Mouse (Mus musculus) kidney, postnatal 0 days (tissue): Measurements from ENCODE around the gene Bmp2. TPM values are rescaled to one million over a fixed set of nuclear protein-coding genes. Genes with fewer than 3 reads are reported as not detected.

Source experiments
- ATAC-seq: fragments of 200-750 bp; cut with Nextera tagmentation; replicated peaks from 2 replicates; pipeline ENCODE4 v1.8.0; 2017; ENCODE audit warnings: low read depth, moderate number of reproducible peaks, moderate TSS enrichment, moderate library complexity; ENCODE audit not compliant: low FRiP score
- DNase-seq: peaks from one replicate; pipeline ENCODE4 v3.0.0-alpha.2; 2016; ENCODE audit warnings: low spot score
- H3K27ac ChIP-seq: fragments of 300-500 bp; sonication (generic); 2 replicates; pipeline ENCODE4 v1.5.1; 2014; ENCODE audit warnings: mild to moderate bottlenecking
- H3K27me3 ChIP-seq: fragments of 300-500 bp; sonication (generic); 2 replicates; pipeline ENCODE4 v1.6.1; 2014; ENCODE audit warnings: low read length, mixed read lengths; ENCODE audit not compliant: insufficient read depth
- H3K36me3 ChIP-seq: fragments of 300-500 bp; sonication (generic); 2 replicates; pipeline ENCODE4 v1.6.1; 2014; ENCODE audit warnings: low read length, mixed read lengths; ENCODE audit not compliant: insufficient read depth
- H3K4me1 ChIP-seq: fragments of 300-500 bp; sonication (generic); replicated peaks from 2 replicates; pipeline ENCODE4 v1.6.1; 2014; ENCODE audit warnings: antibody characterized with exemption, low read length, mixed read lengths; ENCODE audit not compliant: insufficient read depth
- H3K4me2 ChIP-seq: fragments of 300-500 bp; sonication (generic); 2 replicates; pipeline ENCODE4 v1.6.1; 2014; ENCODE audit warnings: mild to moderate bottlenecking, low read length, moderate library complexity, mixed read lengths
- H3K4me3 ChIP-seq: fragments of 300-500 bp; sonication (generic); replicated peaks from 2 replicates; pipeline ENCODE4 v1.5.1; 2014; ENCODE audit warnings: low read depth, low read length
- H3K9ac ChIP-seq: fragments of 300-500 bp; sonication (generic); 2 replicates; pipeline ENCODE4 v1.6.1; 2014; ENCODE audit warnings: low read depth, low read length
- H3K9me3 ChIP-seq: fragments of 300-500 bp; sonication (generic); replicated peaks from 2 replicates; pipeline ENCODE4 v1.6.1; 2016; ENCODE audit warnings: low read length, inconsistent platforms, mixed read lengths
- CTCF ChIP-seq: IDR thresholded peaks from 2 replicates; pipeline ENCODE4 v1.5.1; 2016; ENCODE audit warnings: antibody characterized with exemption, low read depth, mild to moderate bottlenecking, moderate library complexity
- WGBS: fragments of 180-500 bp; shearing (Covaris S2); extraction: QIAGEN DNeasy Blood & Tissue Kit; methylation state at CpG from one replicate; pipeline ENCODE4 v1.1.7; 2014; 5-methylcytosine and 5-hydroxymethylcytosine counted together
- polyA plus RNA-seq: library from polyadenylated mRNA; unstranded; fragments of >200 nt; fragmentation: Nextera tagmentation; extraction: Ambion mirVana; gene quantifications from 2 replicates; pipeline ENCODE4 v1.2.1, GENCODE M21; 2015

The Bmp2 gene
- polyA plus RNA-seq, 1 experiment from 2014 or later: 11.3 TPM

DNA sequence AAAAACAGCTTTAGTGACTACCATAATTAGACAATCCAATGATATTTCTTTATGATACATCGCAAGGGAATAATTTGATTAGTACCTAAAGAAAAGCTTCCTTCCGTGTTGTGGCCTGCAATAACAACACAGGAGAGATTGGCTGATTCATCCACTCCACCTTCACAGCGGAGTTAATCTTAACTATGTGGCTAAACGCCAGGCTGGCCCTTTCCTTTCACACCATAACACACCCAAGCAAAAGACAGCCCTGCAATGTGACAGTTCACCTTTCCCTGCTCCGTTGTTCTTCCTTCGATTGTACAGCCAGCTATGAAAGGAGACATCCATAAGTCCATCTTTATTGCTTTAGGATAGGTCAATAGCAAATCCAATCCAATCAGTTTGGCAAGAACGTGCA, 15.1 kb upstream of the Bmp2 start:
- Histone ChIP-seq H3K27ac (no peak overlapping the region), H3K27me3 (no peaks in the 10 kb centered on the region), H3K4me3 (no peak overlapping the region), H3K9ac (no peak overlapping the region), H3K4me1 (no peaks in the 10 kb centered on the region), H3K9me3 (no peaks in the 10 kb centered on the region), H3K4me2 (no peak overlapping the region), H3K36me3 (no peaks in the 10 kb centered on the region)
- DNase-seq (no peak), ATAC-seq (no peak)
- WGBS: 85% methylated on average over 7 of the region's 7 CpGs
- no peak for TF ChIP-seq CTCF

DNA sequence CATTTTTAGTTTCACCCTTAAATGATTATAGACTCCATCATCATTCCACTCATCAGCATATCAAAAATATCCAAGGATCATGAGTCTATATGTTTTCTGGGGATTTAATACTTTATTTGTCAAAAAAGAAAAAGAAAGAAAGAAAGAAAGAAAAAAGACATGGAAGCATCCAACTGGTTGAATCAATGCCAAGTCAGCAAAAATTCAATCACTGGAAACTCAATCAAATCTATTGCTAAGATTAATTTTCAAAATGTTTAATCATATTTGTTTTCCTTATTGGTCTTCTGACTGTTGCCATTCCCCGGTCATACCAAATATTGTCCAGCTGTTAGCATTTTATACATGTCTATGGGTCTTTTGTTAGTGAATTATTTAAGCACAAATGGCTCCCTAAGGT, 11.3 kb upstream of the Bmp2 start:
- Histone ChIP-seq H3K9me3 (no peaks in the 10 kb centered on the region), H3K4me3 (no peak overlapping the region), H3K27me3 (no peaks in the 10 kb centered on the region), H3K27ac (no peak overlapping the region), H3K9ac (no peak overlapping the region), H3K4me1 (no peaks in the 10 kb centered on the region), H3K4me2 (no peak overlapping the region), H3K36me3 (no peaks in the 10 kb centered on the region)
- 88% methylated on average over 1 of the region's 1 CpGs for WGBS
- DNase-seq (no peak), ATAC-seq (no peak)
- TF ChIP-seq CTCF: no peak

DNA sequence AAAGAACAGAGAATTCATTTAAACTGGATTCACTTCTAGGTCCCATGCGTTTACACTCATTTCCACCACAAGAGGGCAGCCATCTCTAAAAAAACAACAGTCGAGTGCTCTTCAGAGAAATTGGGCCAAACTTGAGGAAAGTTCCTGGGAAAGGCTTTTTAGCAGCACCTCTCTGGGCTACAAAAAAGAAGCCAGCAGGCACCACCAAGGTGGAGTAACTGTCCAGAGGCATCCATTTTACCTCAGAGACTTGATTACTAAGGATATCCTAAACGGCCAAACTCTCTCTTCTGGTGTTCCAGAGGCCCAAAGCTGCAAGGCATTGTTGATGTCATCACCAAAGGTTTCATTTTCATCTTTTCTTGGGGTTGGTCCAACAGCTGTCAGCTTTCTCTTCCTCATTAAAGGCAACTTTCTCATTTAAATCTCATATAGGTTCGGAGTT, 1.7 kb upstream of the Bmp2 start:
- H3K27me3 ChIP-seq: peaks cover 12% of the 10 kb centered on the region; the same call in 1 of the 2 replicates
- H3K4me2 ChIP-seq: no peak overlapping the region

DNA sequence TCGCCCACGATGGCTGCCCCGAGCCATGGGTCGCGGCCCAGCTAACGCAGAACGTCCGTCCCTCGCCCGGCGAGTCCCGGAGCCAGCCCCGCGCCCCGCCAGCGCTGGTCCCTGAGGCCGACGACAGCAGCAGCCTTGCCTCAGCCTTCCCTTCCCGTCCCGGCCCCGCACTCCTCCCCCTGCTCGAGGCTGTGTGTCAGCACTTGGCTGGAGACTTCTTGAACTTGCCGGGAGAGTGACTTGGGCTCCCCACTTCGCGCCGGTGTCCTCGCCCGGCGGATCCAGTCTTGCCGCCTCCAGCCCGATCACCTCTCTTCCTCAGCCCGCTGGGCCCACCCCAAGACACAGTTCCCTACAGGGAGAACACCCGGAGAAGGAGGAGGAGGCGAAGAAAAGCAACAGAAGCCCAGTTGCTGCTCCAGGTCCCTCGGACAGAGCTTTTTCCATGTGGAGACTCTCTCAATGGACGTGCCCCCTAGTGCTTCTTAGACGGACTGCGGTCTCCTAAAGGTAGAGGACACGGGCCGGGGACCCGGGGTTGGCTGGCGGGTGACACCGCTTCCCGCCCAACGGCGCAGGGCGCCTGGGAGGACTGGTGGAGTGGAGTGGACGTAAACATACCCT, 995 bp downstream of the Bmp2 start:
- no peak; the same call in 1 of the 2 replicates for TF ChIP-seq CTCF
- H3K9me3 ChIP-seq: no peaks in the 10 kb centered on the region
- ATAC-seq (peak; percentile 33), DNase-seq (peak; percentile 47)
- no peak overlapping the region for H3K27ac ChIP-seq
- no peaks in the 10 kb centered on the region for H3K36me3 ChIP-seq
- WGBS: 2% methylated on average over 37 of the region's 48 CpGs
- peak overlapping the region; percentile 92 for H3K4me2 ChIP-seq
- H3K27me3 ChIP-seq: peaks cover 12% of the 10 kb centered on the region; the same call in 1 of the 2 replicates
- H3K9ac ChIP-seq: peak overlapping the region; percentile 55
- peaks cover 7% of the 10 kb centered on the region; the same call in 1 of the 2 replicates for H3K4me1 ChIP-seq
- peak overlapping the region; percentile 56 for H3K4me3 ChIP-seq

More for the DNA sequence above, 1.7 kb upstream of the Bmp2 start:
- H3K4me3 ChIP-seq: no peak overlapping the region
- no peaks in the 10 kb centered on the region for H3K36me3 ChIP-seq
- peak; percentile 86 for TF ChIP-seq CTCF
- H3K4me1 ChIP-seq: peaks cover 7% of the 10 kb centered on the region; the same call in 1 of the 2 replicates
- WGBS: 13% methylated on average over 4 of the region's 4 CpGs
- H3K9me3 ChIP-seq: no peaks in the 10 kb centered on the region
- no peak for ATAC-seq
- no peak overlapping the region for H3K27ac ChIP-seq
- no peak overlapping the region for H3K9ac ChIP-seq
- DNase-seq: peak; percentile 88

DNA sequence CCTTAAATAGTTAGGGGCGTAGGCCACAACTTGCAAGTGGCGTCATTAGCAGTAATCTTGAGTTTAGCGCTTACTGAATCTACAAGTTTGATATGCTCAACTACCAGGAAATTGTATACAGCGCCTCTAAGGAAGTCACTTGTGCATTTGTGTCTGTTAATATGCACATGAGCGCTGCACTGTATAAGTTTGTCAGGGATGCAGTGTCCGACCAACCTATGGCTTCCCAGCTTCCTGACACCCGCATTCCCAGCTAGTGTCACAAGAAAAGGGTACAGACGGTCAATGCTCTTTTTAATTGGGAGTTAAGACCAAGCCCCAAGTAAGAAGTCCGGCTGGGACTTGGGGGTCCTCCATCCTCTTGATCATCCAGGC, 1.9 kb downstream of the Bmp2 start:
- 39% methylated on average over 9 of the region's 9 CpGs for WGBS
- Histone ChIP-seq H3K4me2 (peak overlapping the region; percentile 92), H3K36me3 (no peaks in the 10 kb centered on the region), H3K9me3 (no peaks in the 10 kb centered on the region), H3K9ac (peak overlapping the region; percentile 54), H3K27me3 (peaks cover 12% of the 10 kb centered on the region; the same call in 1 of the 2 replicates), H3K4me1 (peaks cover 7% of the 10 kb centered on the region; the same call in 1 of the 2 replicates), H3K27ac (no peak overlapping the region), H3K4me3 (peak overlapping the region; percentile 56)
- no peak for TF ChIP-seq CTCF
- DNase-seq: no peak
- no peak for ATAC-seq

DNA sequence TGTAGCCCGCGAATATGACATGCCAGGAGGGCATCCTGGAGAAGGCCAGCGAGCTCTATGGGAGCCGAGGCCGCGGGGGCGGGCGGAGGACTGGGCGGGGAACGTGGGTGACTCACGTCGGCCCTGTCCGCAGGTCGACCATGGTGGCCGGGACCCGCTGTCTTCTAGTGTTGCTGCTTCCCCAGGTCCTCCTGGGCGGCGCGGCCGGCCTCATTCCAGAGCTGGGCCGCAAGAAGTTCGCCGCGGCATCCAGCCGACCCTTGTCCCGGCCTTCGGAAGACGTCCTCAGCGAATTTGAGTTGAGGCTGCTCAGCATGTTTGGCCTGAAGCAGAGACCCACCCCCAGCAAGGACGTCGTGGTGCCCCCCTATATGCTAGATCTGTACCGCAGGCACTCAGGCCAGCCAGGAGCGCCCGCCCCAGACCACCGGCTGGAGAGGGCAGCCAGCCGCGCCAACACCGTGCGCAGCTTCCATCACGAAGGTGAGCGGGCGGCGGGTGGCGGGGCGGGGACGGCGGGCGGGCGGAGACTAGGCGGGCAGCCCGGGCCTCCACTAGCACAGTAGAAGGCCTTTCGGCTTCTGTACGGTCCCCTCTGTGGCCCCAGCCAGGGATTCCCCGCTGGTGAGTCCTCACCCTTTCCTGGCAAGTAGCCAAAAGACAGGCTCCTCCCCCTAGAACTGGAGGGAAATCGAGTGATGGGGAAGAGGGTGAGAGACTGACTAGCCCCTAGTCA, 2.5 kb downstream of the Bmp2 start:
- H3K4me3 ChIP-seq: peak overlapping the region; percentile 56
- H3K9me3 ChIP-seq: no peaks in the 10 kb centered on the region
- peak overlapping the region; percentile 92 for H3K4me2 ChIP-seq
- peaks cover 7% of the 10 kb centered on the region; the same call in 1 of the 2 replicates for H3K4me1 ChIP-seq
- H3K27ac ChIP-seq: no peak overlapping the region
- ATAC-seq (peak; percentile 65), DNase-seq (peak; percentile 30)
- no peaks in the 10 kb centered on the region for H3K36me3 ChIP-seq
- H3K9ac ChIP-seq: peak overlapping the region; percentile 54
- peaks cover 12% of the 10 kb centered on the region; the same call in 1 of the 2 replicates for H3K27me3 ChIP-seq
- WGBS: 1% methylated on average over 53 of the region's 55 CpGs
- no peak for TF ChIP-seq CTCF
